Mouse (Mus musculus): ENCODE measurements around the gene Zp1.

DNA sequence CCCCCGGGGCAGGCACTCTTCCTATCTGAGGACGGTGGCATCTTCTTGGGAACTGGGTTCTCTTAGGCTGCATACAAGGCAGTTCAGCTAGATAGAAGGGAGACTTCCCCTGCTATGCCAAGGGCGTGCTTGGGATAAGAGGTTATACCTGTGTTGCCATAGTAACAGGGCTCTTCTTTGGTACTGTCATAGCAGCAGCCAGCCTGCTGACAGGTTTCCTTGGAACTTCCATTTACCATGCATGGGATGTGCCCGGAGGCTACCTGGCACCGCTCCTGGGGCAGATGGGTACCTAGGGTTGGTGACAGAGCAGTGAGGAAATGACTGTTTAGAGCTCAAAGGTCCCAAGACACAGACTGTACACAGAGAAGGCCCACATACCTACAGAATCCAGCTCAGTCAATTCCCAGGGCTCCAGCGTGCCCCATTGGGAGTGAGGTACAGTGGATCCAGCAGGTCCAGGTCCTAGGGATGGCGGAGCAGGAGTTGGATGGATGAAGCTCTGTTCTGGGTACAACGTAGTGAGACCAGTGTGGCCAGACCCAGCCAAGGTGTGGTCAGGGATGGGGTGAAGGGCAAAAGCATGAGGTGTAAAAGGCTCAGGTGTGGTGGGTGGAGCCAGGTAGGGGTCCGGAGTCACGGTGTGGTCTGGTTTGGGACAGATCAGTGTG is 2.0 kb downstream of the Zp1 start:
- no peak for TF ChIP-seq GATA1 (IDR thresholded peaks at IDR 0.05; ENCODE audit: borderline replicate concordance, low read length)
- no peak for TF ChIP-seq FLI1 (IDR thresholded peaks at IDR 0.05; ENCODE audit: low read length)

All from megakaryocyte, embryonic 14.5 days (primary cell).